Mouse (Mus musculus) intestine, embryonic 16.5 days (tissue): Measurements from ENCODE around the gene Cry2. TPM values are rescaled to one million over a fixed set of nuclear protein-coding genes. Genes with fewer than 3 reads are reported as not detected.

Source experiments
- ATAC-seq: fragments of 200-750 bp; cut with Nextera tagmentation; 2 replicates; pipeline ENCODE4 v1.8.0; 2017; ENCODE audit warnings: moderate TSS enrichment, moderate library complexity
- H3K27ac ChIP-seq: fragments of 300-500 bp; sonication (generic); 2 replicates; pipeline ENCODE4 v1.5.1; 2014; ENCODE audit warnings: mild to moderate bottlenecking, low read length
- H3K27me3 ChIP-seq: fragments of 300-500 bp; sonication (generic); replicated peaks from 2 replicates; pipeline ENCODE4 v1.6.1; 2014; ENCODE audit warnings: low read length, control low read depth, mixed read lengths; ENCODE audit not compliant: control insufficient read depth, insufficient read depth
- H3K36me3 ChIP-seq: fragments of 300-500 bp; sonication (generic); 2 replicates; pipeline ENCODE4 v1.6.1; 2014; ENCODE audit warnings: low read length, control low read depth; ENCODE audit not compliant: control insufficient read depth, insufficient read depth
- H3K4me1 ChIP-seq: fragments of 300-500 bp; sonication (generic); 2 replicates; pipeline ENCODE4 v1.6.1; 2014; ENCODE audit warnings: low read length, control low read depth, mixed read lengths; ENCODE audit not compliant: control insufficient read depth, insufficient read depth
- H3K4me2 ChIP-seq: fragments of 300-500 bp; sonication (generic); 2 replicates; pipeline ENCODE4 v1.6.1; 2014; ENCODE audit warnings: low read depth, low read length, control low read depth
- H3K4me3 ChIP-seq: fragments of 300-500 bp; sonication (generic); 2 replicates; pipeline ENCODE4 v1.5.1; 2014; ENCODE audit warnings: mild to moderate bottlenecking, low read length
- H3K9ac ChIP-seq: fragments of 300-500 bp; sonication (generic); 2 replicates; pipeline ENCODE4 v1.6.1; 2014; ENCODE audit warnings: low read depth, low read length
- H3K9me3 ChIP-seq: fragments of 300-500 bp; sonication (generic); 2 replicates; pipeline ENCODE4 v1.6.1; 2016; ENCODE audit warnings: low read length, control low read depth; ENCODE audit not compliant: control insufficient read depth
- WGBS: fragments of 180-500 bp; shearing (Covaris S2); extraction: QIAGEN DNeasy Blood & Tissue Kit; methylation state at CpG from one replicate; pipeline ENCODE4 v1.1.7; 2014; 5-methylcytosine and 5-hydroxymethylcytosine counted together
- polyA plus RNA-seq: library from polyadenylated mRNA; unstranded; fragments of >200 nt; fragmentation: Nextera tagmentation; extraction: Ambion mirVana; gene quantifications from 2 replicates; pipeline ENCODE4 v1.2.1, GENCODE M21; 2015

Gene Cry2
- polyA plus RNA-seq, 1 experiment from 2014 or later, result 15.3 TPM

GRCm38 (mm10) chr2:92387646-92388045 is 46.2 kb downstream of the Cry2 start:
- no peak for ATAC-seq
- 0 out of 2 replicates have a peak, but pooled peaks cover 3% of the 10 kb centered on the region for H3K36me3 ChIP-seq
- no peak overlapping the region for H3K4me2 ChIP-seq
- H3K9me3 ChIP-seq, result no peaks in the 10 kb centered on the region
- H3K9ac ChIP-seq, result no peak overlapping the region
- 78% methylated on average over 4 of the region's 4 CpGs for WGBS
- H3K4me1 ChIP-seq, result peaks cover 30% of the 10 kb centered on the region
- no peak overlapping the region for H3K27ac ChIP-seq
- H3K4me3 ChIP-seq, result no peak overlapping the region
- no peaks in the 10 kb centered on the region for H3K27me3 ChIP-seq

DNA sequence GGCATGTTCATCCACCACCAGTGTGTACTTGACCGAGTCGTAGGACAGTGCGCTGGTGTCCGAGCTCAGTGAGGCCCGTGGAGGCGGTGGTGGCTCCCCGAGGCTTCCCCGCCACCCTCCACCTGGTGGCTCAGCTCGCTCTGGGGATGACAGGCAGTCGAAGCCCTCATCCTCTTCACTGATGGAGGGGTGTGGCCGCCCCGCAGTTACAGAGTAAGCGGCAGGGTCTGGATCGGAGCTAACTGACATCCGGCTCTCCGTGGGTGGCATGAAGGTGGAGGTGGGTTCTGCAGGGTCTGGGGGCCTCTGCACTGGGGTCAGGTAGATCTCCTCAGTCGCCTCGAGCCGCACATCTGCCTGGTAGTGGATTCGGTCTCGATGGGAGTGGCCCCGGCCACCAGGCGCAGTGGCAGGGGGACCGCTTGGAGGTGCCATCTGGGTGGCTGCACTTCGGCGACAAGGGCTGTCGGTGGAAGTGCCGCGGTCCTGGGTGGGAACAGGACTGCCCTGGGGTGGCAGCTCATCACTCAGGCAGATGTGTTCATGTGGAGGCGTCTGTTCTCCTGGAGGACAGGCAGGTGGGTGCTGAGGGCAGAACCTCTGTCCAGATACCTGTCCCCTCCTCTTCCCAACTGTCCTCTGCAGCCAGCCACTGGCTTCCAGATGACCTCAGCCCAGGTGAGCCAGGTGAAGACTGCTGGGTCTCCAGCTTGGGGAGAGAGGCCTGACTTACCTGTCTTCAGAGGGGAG is 46.8 kb downstream of the Cry2 start:
- Histone ChIP-seq H3K9ac (no peak overlapping the region), H3K4me2 (no peak overlapping the region), H3K4me3 (no peak overlapping the region), H3K9me3 (no peaks in the 10 kb centered on the region), H3K4me1 (peaks cover 25% of the 10 kb centered on the region), H3K36me3 (0 out of 2 replicates have a peak, but pooled peaks cover 3% of the 10 kb centered on the region), H3K27ac (no peak overlapping the region), H3K27me3 (no peaks in the 10 kb centered on the region)
- 91% methylated on average over 30 of the region's 30 CpGs for WGBS
- ATAC-seq, result no peak

GRCm38 (mm10) chr2:92385113-92386051 is 48.5 kb downstream of the Cry2 start:
- H3K4me1 ChIP-seq, result peaks cover 16% of the 10 kb centered on the region
- 83% methylated on average over 22 of the region's 22 CpGs for WGBS
- no peaks in the 10 kb centered on the region for H3K27me3 ChIP-seq
- no peaks in the 10 kb centered on the region for H3K9me3 ChIP-seq
- 0 out of 2 replicates have a peak, but pooled peaks cover 3% of the 10 kb centered on the region for H3K36me3 ChIP-seq
- no peak overlapping the region for H3K9ac ChIP-seq
- no peak overlapping the region for H3K27ac ChIP-seq
- no peak for ATAC-seq
- H3K4me2 ChIP-seq, result no peak overlapping the region
- H3K4me3 ChIP-seq, result no peak overlapping the region

DNA sequence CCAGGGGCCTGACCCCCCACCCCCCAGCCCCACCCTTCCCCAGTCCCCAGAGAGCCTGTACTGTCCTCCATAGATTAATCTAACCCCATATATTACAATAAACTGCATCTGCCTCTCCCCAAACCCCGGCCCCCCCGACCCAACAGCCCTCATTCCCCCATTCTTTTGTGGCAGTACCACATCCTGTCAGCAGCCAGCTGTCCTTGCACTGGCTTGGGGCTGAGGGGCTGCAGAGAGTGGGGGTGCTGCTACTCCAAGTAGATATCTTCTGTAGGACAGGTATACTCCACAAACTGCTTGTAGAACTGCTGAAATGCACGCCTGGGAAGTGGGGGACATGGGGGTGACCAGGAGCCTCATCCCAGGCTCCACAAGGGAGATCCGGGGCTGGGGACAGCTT is 49.7 kb downstream of the Cry2 start:
- Histone ChIP-seq H3K27me3 (no peaks in the 10 kb centered on the region), H3K36me3 (peaks cover 7% of the 10 kb centered on the region; the same call in 1 of the 2 replicates), H3K4me1 (peaks cover 12% of the 10 kb centered on the region), H3K27ac (no peak overlapping the region), H3K4me3 (no peak overlapping the region), H3K9ac (no peak overlapping the region), H3K9me3 (no peaks in the 10 kb centered on the region), H3K4me2 (no peak overlapping the region)
- no peak for ATAC-seq
- 71% methylated on average over 4 of the region's 4 CpGs for WGBS

- WGBS, result 84% methylated on average over 4 of the region's 4 CpGs
- no peak for ATAC-seq
- Histone ChIP-seq H3K27ac (no peak overlapping the region), H3K9me3 (no peaks in the 10 kb centered on the region), H3K27me3 (no peaks in the 10 kb centered on the region), H3K4me3 (no peak overlapping the region), H3K9ac (no peak overlapping the region), H3K4me1 (peaks cover 4% of the 10 kb centered on the region; the same call in 1 of the 2 replicates), H3K36me3 (peaks cover 17% of the 10 kb centered on the region; the same call in 1 of the 2 replicates), H3K4me2 (no peak overlapping the region)
These were observed 51.1 kb downstream of the Cry2 start for GRCm38 (mm10) chr2:92382759-92383158.

DNA sequence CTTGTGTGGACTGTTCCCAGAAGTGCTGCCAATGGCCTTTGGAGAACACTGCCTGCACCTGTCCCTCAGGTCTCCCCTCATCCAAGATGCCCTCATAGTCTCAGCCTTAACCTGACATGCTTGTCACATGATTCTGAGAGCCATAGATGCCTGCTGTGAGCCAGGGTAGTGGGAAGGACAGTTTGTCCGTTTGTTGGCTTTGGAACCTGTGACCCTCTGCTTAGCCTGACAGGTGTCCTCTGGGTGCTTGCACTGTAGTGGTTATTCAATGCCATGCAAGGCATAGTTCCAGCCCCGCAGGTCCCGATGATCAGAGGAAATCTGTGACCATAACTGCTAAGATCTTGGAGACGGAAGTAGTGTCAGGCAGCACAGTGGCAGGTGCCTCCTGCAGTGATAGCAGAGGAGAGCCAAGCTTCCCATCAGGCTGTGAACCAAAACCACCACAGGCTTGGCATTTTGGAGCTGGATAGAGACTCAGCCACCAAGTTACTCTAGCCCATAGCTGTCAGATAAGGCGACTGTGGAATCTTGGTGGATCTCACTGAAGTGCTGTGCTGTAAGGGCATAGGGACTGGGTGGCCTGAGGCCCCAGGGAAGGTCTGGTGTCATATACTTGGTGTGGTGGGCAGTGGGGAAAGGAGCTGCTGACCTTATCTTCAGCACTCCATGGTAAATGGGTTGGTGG is 51.8 kb downstream of the Cry2 start, which contains the start of gene 1700029I15Rik:
1700029I15Rik (plus strand) TSS at position 638 of the 688 bp plus-strand sequence.
- Histone ChIP-seq H3K27me3 (no peaks in the 10 kb centered on the region), H3K9ac (no peak within 1 kb of the TSS), H3K4me3 (no peak within 1 kb of the TSS), H3K36me3 (peaks cover 20% of the 10 kb centered on the region; the same call in 1 of the 2 replicates), H3K4me2 (no peak within 1 kb of the TSS), H3K27ac (no peak within 1 kb of the TSS), H3K4me1 (no peaks in the 10 kb centered on the region), H3K9me3 (no peaks in the 10 kb centered on the region)
- WGBS, result 85% methylated on average over 5 of the region's 5 CpGs
- no peak for ATAC-seq

DNA sequence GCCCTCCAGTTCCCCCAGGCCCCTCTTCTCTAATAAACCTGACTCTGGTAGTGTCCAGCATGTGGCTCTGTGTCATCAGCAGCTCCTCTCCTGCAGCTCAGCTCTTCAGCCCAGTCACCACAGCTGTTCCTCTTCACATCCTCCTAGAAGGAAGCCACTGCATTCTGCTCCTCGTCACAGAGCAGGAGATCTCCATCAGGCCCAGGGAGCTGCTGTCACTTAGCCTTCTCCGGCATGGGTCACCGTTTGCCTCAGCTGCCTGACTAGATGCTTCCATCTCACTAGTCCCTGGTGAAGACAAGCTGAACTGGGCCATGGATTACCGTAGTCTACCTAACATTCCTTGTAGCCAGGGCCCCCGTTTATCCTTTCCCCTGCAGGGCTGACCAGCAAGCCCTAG is 52.7 kb downstream of the Cry2 start:
- Histone ChIP-seq H3K9me3 (no peaks in the 10 kb centered on the region), H3K4me2 (no peak overlapping the region), H3K36me3 (peaks cover 18% of the 10 kb centered on the region; the same call in 1 of the 2 replicates), H3K9ac (no peak overlapping the region), H3K27me3 (no peaks in the 10 kb centered on the region), H3K4me3 (no peak overlapping the region), H3K27ac (no peak overlapping the region), H3K4me1 (peaks cover 4% of the 10 kb centered on the region)
- 74% methylated on average over 5 of the region's 5 CpGs for WGBS
- ATAC-seq, result no peak

- Histone ChIP-seq H3K4me1 (peaks cover 8% of the 10 kb centered on the region), H3K36me3 (peaks cover 17% of the 10 kb centered on the region; the same call in 1 of the 2 replicates), H3K27me3 (no peaks in the 10 kb centered on the region), H3K9ac (no peak overlapping the region), H3K4me2 (no peak overlapping the region), H3K27ac (no peak overlapping the region), H3K4me3 (no peak overlapping the region), H3K9me3 (no peaks in the 10 kb centered on the region)
- no peak for ATAC-seq
- WGBS, result 65% methylated on average over 6 of the region's 6 CpGs
These were observed 53.3 kb downstream of the Cry2 start for GRCm38 (mm10) chr2:92380495-92381050.
